Mouse (Mus musculus): ENCODE measurements around the gene Pqlc3. TPM values are rescaled to one million over a fixed set of nuclear protein-coding genes. Genes with fewer than 3 reads are reported as not detected.

Gene Pqlc3
- polyA plus RNA-seq, 1 experiment from 2014 or later: 2.3 TPM

GRCm38 (mm10) chr12:16999146-16999545 lies 1.1 kb downstream of the Pqlc3 start:
- no peak for ATAC-seq (ENCODE audit: low FRiP score, low read depth)
- Histone ChIP-seq H3K9ac (no peak overlapping the region), H3K9me3 (no peaks in the 10 kb centered on the region), H3K4me3 (peak overlapping the region; percentile 45; the same call in 1 of the 2 replicates), H3K36me3 (peaks cover 3% of the 10 kb centered on the region; the same call in 1 of the 2 replicates), H3K27ac (no peak overlapping the region), H3K4me1 (peaks cover 12% of the 10 kb centered on the region), H3K27me3 (replicated peaks) (peaks cover 38% of the 10 kb centered on the region), H3K4me2 (replicated peaks) (peak overlapping the region; percentile 87)
- WGBS: 6% methylated on average over 10 of the region's 10 CpGs

GRCm38 (mm10) chr12:16996886-16997462 lies 3.2 kb downstream of the Pqlc3 start:
- Histone ChIP-seq H3K27me3 (replicated peaks) (peaks cover 38% of the 10 kb centered on the region), H3K27ac (no peak overlapping the region), H3K9me3 (no peaks in the 10 kb centered on the region), H3K4me2 (replicated peaks) (no peak overlapping the region), H3K9ac (no peak overlapping the region), H3K4me1 (peaks cover 12% of the 10 kb centered on the region), H3K36me3 (peaks cover 3% of the 10 kb centered on the region; the same call in 1 of the 2 replicates), H3K4me3 (no peak overlapping the region)
- ATAC-seq (ENCODE audit: low FRiP score, low read depth): no peak
- 93% methylated on average over 5 of the region's 5 CpGs for WGBS

- 86% methylated on average over 5 of the region's 5 CpGs for WGBS
- Histone ChIP-seq H3K4me1 (peaks cover 12% of the 10 kb centered on the region), H3K4me3 (no peak overlapping the region), H3K4me2 (replicated peaks) (no peak overlapping the region), H3K9me3 (no peaks in the 10 kb centered on the region), H3K36me3 (peaks cover 3% of the 10 kb centered on the region; the same call in 1 of the 2 replicates), H3K27ac (no peak overlapping the region), H3K27me3 (replicated peaks) (peaks cover 34% of the 10 kb centered on the region), H3K9ac (no peak overlapping the region)
- no peak for ATAC-seq (ENCODE audit: low FRiP score, low read depth)
Measured at GRCm38 (mm10) chr12:16996281-16996680, 3.9 kb downstream of the Pqlc3 start.

- no peak for ATAC-seq (ENCODE audit: low FRiP score, low read depth)
- no peak overlapping the region for H3K4me2 ChIP-seq (replicated peaks)
- no peaks in the 10 kb centered on the region for H3K9me3 ChIP-seq
- no peak overlapping the region for H3K27ac ChIP-seq
- no peak overlapping the region for H3K9ac ChIP-seq
- peaks cover 3% of the 10 kb centered on the region; the same call in 1 of the 2 replicates for H3K4me1 ChIP-seq
- H3K27me3 ChIP-seq (replicated peaks): peaks cover 15% of the 10 kb centered on the region
- H3K36me3 ChIP-seq: peaks cover 3% of the 10 kb centered on the region; the same call in 1 of the 2 replicates
- WGBS: 82% methylated on average over 2 of the region's 2 CpGs
- no peak overlapping the region for H3K4me3 ChIP-seq
Measured at GRCm38 (mm10) chr12:16994291-16994690, 5.9 kb downstream of the Pqlc3 start.

- Histone ChIP-seq H3K27me3 (replicated peaks) (no peaks in the 10 kb centered on the region), H3K36me3 (peaks cover 3% of the 10 kb centered on the region; the same call in 1 of the 2 replicates), H3K4me1 (no peaks in the 10 kb centered on the region), H3K4me2 (replicated peaks) (no peak overlapping the region), H3K4me3 (no peak overlapping the region), H3K27ac (no peak overlapping the region), H3K9me3 (no peaks in the 10 kb centered on the region), H3K9ac (no peak overlapping the region)
- ATAC-seq (ENCODE audit: low FRiP score, low read depth): no peak
- WGBS: 88% methylated on average over 2 of the region's 2 CpGs
Measured at GRCm38 (mm10) chr12:16992355-16992754, 7.9 kb downstream of the Pqlc3 start.

- Histone ChIP-seq H3K4me3 (no peak overlapping the region), H3K9me3 (no peaks in the 10 kb centered on the region), H3K27ac (no peak overlapping the region), H3K27me3 (replicated peaks) (no peaks in the 10 kb centered on the region), H3K36me3 (peaks cover 3% of the 10 kb centered on the region; the same call in 1 of the 2 replicates), H3K9ac (no peak overlapping the region), H3K4me2 (replicated peaks) (no peak overlapping the region), H3K4me1 (no peaks in the 10 kb centered on the region)
- ATAC-seq (ENCODE audit: low FRiP score, low read depth): no peak
- WGBS: 87% methylated on average over 2 of the region's 2 CpGs
Measured at GRCm38 (mm10) chr12:16991376-16991775, 8.8 kb downstream of the Pqlc3 start.

- no peaks in the 10 kb centered on the region for H3K27me3 ChIP-seq (replicated peaks)
- no peak overlapping the region for H3K4me3 ChIP-seq
- no peaks in the 10 kb centered on the region for H3K4me1 ChIP-seq
- no peak for ATAC-seq (ENCODE audit: low FRiP score, low read depth)
- H3K36me3 ChIP-seq: peaks cover 10% of the 10 kb centered on the region
- WGBS: 89% methylated on average over 1 of the region's 1 CpGs
- no peak overlapping the region for H3K4me2 ChIP-seq (replicated peaks)
- H3K27ac ChIP-seq: no peak overlapping the region
- no peak overlapping the region for H3K9ac ChIP-seq
- H3K9me3 ChIP-seq: no peaks in the 10 kb centered on the region
Measured at GRCm38 (mm10) chr12:16985778-16986177, 14.4 kb downstream of the Pqlc3 start.

GRCm38 (mm10) chr12:16977120-16977519 lies 23.1 kb downstream of the Pqlc3 start:
- no peaks in the 10 kb centered on the region for H3K4me1 ChIP-seq
- H3K9ac ChIP-seq: no peak overlapping the region
- no peak overlapping the region for H3K4me2 ChIP-seq (replicated peaks)
- H3K36me3 ChIP-seq: peaks cover 65% of the 10 kb centered on the region
- no peak overlapping the region for H3K4me3 ChIP-seq
- no peaks in the 10 kb centered on the region for H3K27me3 ChIP-seq (replicated peaks)
- no peak for ATAC-seq (ENCODE audit: low FRiP score, low read depth)
- H3K27ac ChIP-seq: no peak overlapping the region
- no peaks in the 10 kb centered on the region for H3K9me3 ChIP-seq

GRCm38 (mm10) chr12:16966811-16967210 lies 33.4 kb downstream of the Pqlc3 start:
- H3K27me3 ChIP-seq (replicated peaks): no peaks in the 10 kb centered on the region
- peaks cover 37% of the 10 kb centered on the region for H3K36me3 ChIP-seq

GRCm38 (mm10) chr12:16963354-16963753 lies 36.9 kb downstream of the Pqlc3 start:
- Histone ChIP-seq H3K27ac (no peak overlapping the region), H3K36me3 (peaks cover 39% of the 10 kb centered on the region), H3K4me1 (no peaks in the 10 kb centered on the region), H3K27me3 (replicated peaks) (no peaks in the 10 kb centered on the region), H3K9ac (no peak overlapping the region), H3K4me2 (replicated peaks) (no peak overlapping the region), H3K9me3 (no peaks in the 10 kb centered on the region), H3K4me3 (no peak overlapping the region)
- WGBS: 72% methylated on average over 2 of the region's 2 CpGs
- no peak for ATAC-seq (ENCODE audit: low FRiP score, low read depth)

More at GRCm38 (mm10) chr12:16966811-16967210, 33.4 kb downstream of the Pqlc3 start:
- H3K4me3 ChIP-seq: no peak overlapping the region
- H3K4me2 ChIP-seq (replicated peaks): no peak overlapping the region
- H3K27ac ChIP-seq: no peak overlapping the region
- 93% methylated on average over 2 of the region's 2 CpGs for WGBS
- no peaks in the 10 kb centered on the region for H3K9me3 ChIP-seq
- H3K4me1 ChIP-seq: no peaks in the 10 kb centered on the region
- no peak overlapping the region for H3K9ac ChIP-seq
- ATAC-seq (ENCODE audit: low FRiP score, low read depth): no peak

GRCm38 (mm10) chr12:16958851-16959250 lies 41.4 kb downstream of the Pqlc3 start:
- Histone ChIP-seq H3K9me3 (no peaks in the 10 kb centered on the region), H3K4me1 (no peaks in the 10 kb centered on the region), H3K4me2 (replicated peaks) (no peak overlapping the region), H3K27ac (no peak overlapping the region), H3K4me3 (no peak overlapping the region), H3K9ac (no peak overlapping the region), H3K36me3 (peaks cover 38% of the 10 kb centered on the region), H3K27me3 (replicated peaks) (no peaks in the 10 kb centered on the region)
- no peak for ATAC-seq (ENCODE audit: low FRiP score, low read depth)
- 66% methylated on average over 1 of the region's 1 CpGs for WGBS

GRCm38 (mm10) chr12:16948239-16948638 lies 52.0 kb downstream of the Pqlc3 start:
- Histone ChIP-seq H3K4me2 (replicated peaks) (no peak overlapping the region), H3K27me3 (replicated peaks) (no peaks in the 10 kb centered on the region), H3K4me3 (no peak overlapping the region), H3K9me3 (no peaks in the 10 kb centered on the region), H3K27ac (no peak overlapping the region), H3K4me1 (no peaks in the 10 kb centered on the region), H3K36me3 (peaks cover 5% of the 10 kb centered on the region; the same call in 1 of the 2 replicates), H3K9ac (no peak overlapping the region)
- no peak for ATAC-seq (ENCODE audit: low FRiP score, low read depth)
- 93% methylated on average over 6 of the region's 6 CpGs for WGBS

GRCm38 (mm10) chr12:16941976-16942375 lies 58.2 kb downstream of the Pqlc3 start:
- Histone ChIP-seq H3K36me3 (peaks cover 6% of the 10 kb centered on the region; the same call in 1 of the 2 replicates), H3K27ac (no peak overlapping the region), H3K9ac (no peak overlapping the region), H3K4me3 (no peak overlapping the region), H3K9me3 (no peaks in the 10 kb centered on the region), H3K27me3 (replicated peaks) (no peaks in the 10 kb centered on the region), H3K4me1 (no peaks in the 10 kb centered on the region), H3K4me2 (replicated peaks) (no peak overlapping the region)
- no peak for ATAC-seq (ENCODE audit: low FRiP score, low read depth)
- WGBS: 87% methylated on average over 3 of the region's 3 CpGs
